Mouse (Mus musculus): ENCODE results near the gene Mrpl23. TPM values are rescaled to one million over a fixed set of nuclear protein-coding genes. Genes with fewer than 3 reads are reported as not detected.

The Mrpl23 gene
- 1 to 10 TPM; 1.0 to 5.1 (median 3.1) TPM for total RNA-seq (2022)

DNA sequence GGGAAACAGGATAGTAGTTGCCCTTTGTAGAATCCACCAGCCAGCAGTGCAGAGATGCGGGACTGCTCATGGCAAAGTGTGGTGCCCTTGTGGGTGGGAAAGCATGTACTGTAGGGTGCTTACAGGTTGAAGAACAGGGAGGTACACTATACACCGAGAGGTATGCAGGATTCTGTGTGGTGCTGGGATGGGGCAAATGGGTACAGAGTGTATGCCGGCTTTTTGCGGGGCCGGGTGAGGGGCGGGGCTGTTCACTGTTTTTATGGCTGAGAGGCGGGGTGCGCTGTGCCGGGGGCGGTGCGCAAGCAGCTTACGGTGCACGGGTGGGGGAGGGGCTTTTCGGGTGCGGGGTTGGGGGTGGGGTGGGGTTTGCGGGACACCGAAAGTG lies at the start of gene Mrpl23:
Gene Mrpl23 (plus strand): TSS at position 16 of the 388 bp plus-strand sequence.
- no peak for DNase-seq (ENCODE audit: low spot score in 2 of 2)

DNA sequence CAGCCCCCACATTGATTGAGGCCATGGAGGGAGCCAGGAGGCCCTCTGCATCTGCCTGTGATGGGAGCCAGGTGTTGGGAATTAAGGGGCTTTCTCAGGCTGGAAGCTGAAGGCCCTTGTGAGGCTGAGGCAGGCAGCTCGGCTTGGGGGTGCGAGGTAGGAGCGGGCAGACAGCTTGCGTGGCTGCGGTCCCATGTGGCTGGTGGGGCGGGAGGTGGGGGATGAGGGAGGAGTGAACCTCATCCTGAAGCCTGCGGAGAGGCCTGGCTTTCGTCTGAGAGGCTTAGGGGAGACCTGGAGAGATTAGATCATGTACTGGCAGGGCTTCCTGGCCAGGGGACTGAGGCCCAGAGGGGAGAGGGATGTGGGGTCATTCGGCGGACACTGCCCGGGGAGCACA lies 49.4 kb upstream of the Mrpl23 start:
- no peak for DNase-seq (ENCODE audit: low spot score in 2 of 2)

DNA sequence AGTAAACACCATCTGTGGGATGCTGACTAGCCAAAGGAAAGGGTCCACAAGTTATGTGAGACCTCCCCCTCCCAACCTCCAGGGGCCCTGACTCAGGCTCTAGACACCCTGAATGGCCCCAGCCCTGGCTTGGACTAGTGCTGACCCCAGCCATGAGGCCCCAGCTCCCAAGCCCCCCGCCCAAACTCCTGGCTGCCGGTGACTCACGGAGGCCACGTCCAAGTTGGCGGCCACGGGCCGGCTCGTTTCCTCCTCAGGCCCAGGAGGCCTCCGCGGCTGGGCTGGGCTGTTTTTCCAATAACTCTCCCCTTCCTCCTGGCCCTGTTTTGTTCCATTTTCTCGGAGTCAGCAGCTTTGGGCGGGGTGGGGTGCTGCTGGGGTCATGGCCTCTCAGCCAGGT lies 47.7 kb upstream of the Mrpl23 start:
- DNase-seq (ENCODE audit: low spot score in 2 of 2), result peak in 1 of 2 experiments; percentile 81

DNA sequence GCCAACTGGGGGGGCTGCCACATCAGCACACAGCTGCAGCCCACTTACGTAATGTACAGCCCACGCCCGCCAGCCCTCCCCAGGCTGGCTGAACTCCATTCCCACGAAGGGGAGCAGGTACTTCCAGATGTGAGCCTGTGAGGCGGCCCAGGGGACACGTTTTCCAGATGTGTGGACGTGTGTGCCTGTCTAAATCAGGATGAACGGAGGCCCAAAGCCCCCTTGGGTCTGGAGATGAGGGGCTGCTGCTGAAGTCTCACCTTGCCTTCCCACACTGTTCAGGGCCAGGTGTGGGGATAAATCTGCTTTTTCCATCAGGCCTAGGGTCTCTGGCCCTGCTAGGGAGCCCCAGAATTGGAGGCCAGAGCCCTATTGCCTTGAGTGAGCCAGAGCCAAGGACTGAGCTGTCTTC lies 45.7 kb upstream of the Mrpl23 start:
- peak in 1 of 2 experiments; percentile 63 for DNase-seq (ENCODE audit: low spot score in 2 of 2)

DNA sequence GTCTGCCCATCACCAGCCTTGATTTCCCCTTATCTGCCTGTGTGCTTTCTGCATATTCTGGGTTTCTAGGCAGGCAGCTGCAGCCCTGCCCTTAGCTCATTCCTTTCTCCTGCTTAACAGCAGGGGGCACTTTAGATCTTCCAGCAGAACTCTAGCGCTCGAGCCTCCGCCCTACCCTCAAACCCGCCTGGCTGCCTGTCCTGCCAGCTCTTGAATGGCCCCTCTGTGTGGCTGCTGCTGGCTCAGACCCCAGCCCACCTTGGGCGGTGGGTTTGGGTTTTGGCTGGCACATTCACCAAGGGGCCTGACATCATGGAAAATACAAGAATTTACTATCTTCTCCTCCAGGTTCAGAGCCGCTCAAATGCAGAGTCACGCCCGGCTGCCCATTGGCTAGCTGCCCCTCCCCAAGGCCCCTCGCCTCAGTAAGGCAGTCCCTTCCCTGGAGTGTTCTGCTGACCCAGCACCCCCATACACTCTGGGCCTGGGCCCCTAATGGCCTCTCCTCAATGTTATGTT lies 45.1 kb upstream of the Mrpl23 start:
- peak in 1 of 2 experiments; percentile 62 for DNase-seq (ENCODE audit: low spot score in 2 of 2)

DNA sequence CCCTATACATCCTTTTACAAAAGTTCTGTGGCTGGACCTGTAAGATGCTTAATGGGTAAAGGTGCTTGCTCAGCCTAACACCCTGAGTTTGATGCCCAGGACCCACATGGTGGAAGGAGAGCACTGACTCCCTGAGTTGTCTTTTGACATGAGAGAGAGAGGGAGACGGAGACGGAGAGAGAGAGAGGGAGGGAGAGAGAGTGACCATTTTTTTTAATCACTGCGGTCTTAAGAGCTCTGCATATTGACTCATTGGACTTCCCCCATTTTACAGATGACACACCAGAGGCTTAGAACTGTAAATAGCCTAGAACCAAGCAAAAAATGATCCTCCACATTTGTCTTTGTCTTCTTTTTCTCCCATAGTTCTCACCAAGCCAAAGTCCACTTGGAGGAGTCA lies 44.4 kb upstream of the Mrpl23 start:
- no peak for DNase-seq (ENCODE audit: low spot score in 2 of 2)

DNA sequence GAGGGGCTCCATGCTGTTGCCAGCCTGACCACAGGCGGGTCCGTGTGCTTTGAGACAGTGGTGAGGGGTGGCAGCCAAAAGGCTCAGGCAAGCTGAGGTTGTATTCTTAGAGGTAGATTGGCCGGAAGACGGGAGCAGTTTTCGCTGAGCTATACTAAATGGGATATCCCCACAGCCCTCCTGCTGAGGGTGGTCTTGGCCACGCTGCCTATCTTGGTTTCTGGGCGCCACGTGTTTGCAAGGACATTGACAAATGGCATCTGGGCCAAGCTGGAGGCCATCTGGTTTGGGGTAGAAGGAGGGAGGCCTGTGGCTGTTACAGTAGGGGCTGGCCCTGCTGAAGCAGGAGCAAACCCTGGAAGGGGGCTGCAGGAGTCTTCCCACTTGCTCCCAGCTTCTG lies 39.0 kb upstream of the Mrpl23 start:
- DNase-seq (ENCODE audit: low spot score in 2 of 2), result peak in 1 of 2 experiments; percentile 73

DNA sequence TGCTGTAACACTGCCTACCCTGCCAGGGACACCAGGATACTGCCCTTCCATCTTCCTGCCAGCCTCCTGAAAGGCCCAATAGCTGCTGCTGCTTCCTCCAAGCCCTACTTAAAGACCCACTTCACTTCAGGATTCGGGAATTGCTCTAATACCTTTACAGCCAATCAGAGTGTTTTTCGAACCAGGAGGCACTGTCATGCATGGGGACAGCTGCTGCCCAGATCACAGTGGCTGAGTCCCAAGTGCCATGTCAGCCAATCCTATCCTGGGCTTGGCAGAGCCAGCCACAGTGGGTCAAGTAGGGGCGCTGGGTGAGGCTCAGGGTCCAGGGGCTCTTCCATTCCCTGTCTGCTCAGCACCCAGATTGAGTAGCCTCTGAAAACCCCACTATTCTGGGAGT lies 36.3 kb upstream of the Mrpl23 start:
- DNase-seq (ENCODE audit: low spot score in 2 of 2), result peak; percentile 78 to 86

DNA sequence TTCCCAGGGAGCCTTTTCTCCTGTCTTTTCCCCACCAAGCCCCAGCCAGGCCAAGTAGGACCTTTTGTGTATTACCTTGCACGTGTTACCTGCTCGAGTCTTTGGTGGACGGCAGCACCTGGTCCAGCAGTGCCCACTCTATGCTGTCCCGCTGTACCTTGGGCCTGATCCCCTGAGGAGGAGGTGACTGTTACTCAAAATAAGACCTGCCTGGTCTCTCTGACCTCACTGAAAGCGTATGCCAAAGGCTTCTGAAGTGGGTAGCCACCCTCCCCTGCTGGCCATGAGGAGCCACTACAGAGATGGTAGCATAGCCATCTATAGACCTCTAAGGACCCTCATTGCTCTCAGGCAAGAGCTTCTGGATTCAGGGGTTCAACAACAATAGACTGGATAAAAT lies 35.7 kb upstream of the Mrpl23 start:
- peak; percentile 60 to 66 for DNase-seq (ENCODE audit: low spot score in 2 of 2)

DNA sequence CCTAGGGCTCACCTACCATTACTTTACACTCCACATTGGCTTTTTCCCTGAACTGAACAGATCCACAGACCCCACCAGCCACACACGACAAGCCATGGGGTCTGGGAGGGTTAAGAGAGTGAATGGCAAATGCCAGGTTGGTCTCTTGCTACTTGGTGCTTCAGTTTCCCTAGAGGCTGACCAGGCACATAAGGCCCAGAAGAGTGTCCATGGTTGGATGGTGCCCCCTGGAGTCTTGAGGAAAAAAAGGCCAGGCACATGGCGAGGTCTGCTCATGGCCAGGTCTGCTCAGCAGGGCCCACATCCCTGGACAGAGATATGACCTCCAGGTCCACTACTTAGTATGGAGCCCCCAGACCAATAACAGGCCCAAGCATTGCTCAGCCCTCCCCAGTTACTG lies 34.7 kb upstream of the Mrpl23 start:
- peak; percentile 66 to 82 for DNase-seq (ENCODE audit: low spot score in 2 of 2)

DNA sequence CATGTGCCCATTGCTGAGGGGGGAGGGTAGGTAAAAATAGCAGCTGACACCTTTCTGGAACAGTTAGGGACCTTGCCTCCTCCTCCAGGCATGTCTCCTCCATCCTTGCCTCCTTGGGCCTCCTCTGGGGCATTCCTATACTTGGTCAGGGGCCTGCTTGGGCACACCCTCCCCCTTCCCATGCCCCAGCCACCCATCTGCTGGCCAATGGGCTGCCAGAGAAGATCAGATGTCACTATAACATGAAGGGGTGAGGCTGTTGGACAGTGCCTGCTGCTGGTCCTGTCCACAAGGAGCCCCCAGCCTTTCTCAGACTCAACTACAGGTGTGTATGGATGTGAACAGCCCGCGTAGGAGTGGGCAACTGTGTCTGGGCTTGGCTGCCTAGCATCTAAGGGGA lies 33.9 kb upstream of the Mrpl23 start, which contains the start of gene Tnnt3:
Gene Tnnt3 (plus strand): TSS at position 262 of the 400 bp plus-strand sequence.
- peak; percentile 77 to 89 for DNase-seq (ENCODE audit: low spot score in 2 of 2)

DNA sequence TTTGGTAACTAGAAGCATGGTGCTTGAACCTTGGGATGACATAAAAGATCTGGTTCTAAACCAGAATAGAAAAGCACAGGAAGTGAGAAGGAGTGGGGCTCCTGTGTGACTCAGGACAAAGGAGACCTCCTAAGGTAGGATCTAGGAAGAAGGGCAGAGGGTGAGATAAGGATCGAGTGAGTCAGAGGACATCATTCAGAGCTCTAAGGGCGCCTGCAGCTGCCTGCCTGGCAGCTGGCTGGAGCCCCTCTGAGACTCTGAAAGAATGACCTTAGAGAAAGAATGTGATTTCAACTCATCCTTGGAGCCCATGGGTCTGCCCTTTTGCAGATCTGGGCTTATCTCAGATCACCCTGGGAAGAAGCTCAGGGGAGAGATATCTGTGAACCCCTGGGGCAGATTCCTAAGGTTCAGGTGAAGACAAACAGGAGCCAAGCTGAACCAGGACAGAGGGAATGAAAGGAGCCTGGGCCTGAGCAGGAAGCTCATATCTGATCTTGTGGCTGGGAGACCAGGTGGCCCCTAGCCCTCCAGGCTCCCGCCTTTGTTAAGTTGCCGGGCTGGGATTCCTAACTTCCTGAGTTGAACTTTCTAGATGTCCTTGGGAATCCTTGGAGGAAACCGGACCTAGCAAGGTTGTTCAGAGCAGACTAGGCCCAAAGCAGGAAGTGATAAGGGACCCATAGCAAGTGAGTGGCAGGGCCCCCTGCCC lies 33.3 kb upstream of the Mrpl23 start:
- no peak for DNase-seq (ENCODE audit: low spot score in 2 of 2)

DNA sequence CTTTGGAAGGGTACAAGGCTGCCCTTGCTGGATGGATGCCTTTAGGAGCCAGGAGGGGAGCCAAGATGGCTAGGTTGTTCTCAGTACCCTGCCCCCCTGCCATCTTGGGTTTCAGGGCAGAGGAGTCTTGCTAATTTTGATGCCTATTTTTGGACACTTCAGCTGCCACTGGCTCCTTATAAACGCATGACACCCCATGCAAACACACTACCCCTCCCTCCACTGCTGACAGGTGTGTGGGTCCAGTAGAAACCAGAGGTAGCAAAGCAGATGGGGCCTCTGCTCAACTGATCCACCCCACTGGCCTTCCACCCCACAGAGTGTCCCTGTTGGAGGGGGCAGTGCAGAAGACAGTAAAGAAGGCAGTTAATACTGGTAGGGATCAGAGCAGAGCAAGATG lies 32.5 kb upstream of the Mrpl23 start:
- DNase-seq (ENCODE audit: low spot score in 2 of 2), result peak; percentile 66 to 82

DNA sequence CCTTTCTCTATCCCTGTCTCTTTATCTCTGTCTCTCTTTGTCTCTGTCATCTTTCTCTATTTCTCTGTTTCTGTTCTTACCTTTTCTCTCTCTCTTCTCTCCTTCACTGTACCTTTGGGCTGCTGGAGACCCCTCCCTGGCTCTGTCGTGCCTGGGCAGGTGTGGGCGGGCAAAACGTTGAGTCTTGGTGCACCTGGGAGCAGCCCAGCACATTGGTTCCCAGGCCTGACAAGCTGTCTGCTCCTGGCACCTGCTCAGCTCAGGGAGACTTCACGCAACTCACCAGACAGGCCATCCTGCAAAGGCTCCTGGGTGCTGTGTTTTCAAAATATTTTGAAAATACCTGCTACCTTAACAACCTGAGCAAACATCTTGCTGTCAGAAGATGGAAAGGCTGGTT lies 29.3 kb upstream of the Mrpl23 start:
- DNase-seq (ENCODE audit: low spot score in 2 of 2), result no peak

DNA sequence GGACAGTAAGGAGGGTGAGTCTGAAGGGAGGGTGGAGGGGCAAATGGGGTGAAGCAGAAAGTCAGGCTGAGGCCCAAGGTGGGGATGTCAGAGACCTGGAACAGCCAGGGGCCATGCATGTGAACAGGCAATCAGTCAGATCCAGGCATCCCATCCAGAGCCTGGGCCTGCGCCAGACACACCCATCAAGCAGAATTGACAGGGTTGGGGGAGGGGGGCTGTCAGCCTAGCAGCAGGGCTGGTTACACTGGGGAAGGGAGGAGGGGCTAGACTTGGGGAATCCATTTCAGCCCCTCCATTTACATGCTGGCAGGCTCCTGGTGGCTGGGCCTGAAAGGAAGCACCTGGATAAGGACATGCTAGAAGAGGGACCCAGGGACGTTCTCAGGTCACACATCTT lies 26.5 kb upstream of the Mrpl23 start:
- peak in 1 of 2 experiments; percentile 70 for DNase-seq (ENCODE audit: low spot score in 2 of 2)

DNA sequence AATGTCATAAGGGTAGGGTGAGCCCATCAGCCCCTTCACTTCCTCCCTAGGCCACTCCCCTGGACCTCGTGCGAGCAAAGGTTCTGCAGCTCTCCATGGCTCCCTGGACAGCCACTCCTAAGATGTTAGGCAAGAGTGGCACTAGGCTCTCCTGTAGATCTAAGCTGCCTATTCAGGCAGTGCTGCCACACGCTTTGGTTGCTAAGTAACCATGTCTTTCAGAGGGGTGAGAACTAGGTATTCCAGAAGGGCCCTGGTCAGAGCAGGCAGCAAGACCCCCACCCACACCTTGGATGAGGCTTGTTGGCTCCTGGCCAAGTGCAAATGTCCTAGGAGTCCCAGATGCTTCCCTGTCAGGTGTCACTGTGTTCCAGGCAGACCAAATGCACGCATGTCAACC lies 26.0 kb upstream of the Mrpl23 start:
- DNase-seq (ENCODE audit: low spot score in 2 of 2), result no peak

DNA sequence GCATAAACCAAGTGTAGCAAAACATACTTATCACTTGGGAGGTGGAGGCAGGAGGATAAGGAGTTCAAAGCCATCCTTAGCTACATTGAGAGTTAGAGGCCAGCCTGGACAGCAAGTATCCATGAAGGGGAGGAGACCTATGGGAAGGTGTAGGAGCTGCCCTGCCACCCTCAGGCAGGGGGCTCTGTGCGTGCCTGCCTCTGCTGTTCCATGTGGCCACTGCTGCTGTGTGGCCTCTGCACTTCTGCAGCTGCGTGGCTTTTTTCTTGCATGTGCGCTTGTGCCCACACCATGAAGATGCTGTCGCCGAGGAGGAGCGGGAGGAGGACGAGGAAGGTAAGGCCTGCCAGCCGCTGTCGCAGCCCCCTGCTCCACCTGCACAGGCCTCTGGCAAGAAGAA lies 25.0 kb upstream of the Mrpl23 start:
- no peak for DNase-seq (ENCODE audit: low spot score in 2 of 2)

DNA sequence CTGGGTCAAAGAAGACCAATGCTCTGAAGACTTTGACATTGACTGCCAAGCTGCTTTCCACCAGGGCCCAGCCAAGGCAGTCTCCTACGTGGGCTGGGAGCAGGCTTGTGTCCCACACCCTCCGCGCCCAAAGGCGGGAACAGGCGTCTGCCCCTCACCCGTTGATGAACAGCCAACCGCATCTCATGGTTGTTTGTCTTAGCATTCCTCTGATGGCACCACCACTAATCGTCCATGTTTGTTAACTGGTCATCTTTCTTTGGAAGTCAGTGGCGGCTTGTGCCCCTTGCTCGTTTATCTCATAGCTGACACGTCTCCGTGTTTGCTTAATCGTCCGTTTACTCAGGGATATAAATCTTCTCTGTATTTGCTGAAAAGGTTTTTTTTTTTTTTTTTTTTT lies 23.0 kb upstream of the Mrpl23 start:
- DNase-seq (ENCODE audit: low spot score in 2 of 2), result no peak

DNA sequence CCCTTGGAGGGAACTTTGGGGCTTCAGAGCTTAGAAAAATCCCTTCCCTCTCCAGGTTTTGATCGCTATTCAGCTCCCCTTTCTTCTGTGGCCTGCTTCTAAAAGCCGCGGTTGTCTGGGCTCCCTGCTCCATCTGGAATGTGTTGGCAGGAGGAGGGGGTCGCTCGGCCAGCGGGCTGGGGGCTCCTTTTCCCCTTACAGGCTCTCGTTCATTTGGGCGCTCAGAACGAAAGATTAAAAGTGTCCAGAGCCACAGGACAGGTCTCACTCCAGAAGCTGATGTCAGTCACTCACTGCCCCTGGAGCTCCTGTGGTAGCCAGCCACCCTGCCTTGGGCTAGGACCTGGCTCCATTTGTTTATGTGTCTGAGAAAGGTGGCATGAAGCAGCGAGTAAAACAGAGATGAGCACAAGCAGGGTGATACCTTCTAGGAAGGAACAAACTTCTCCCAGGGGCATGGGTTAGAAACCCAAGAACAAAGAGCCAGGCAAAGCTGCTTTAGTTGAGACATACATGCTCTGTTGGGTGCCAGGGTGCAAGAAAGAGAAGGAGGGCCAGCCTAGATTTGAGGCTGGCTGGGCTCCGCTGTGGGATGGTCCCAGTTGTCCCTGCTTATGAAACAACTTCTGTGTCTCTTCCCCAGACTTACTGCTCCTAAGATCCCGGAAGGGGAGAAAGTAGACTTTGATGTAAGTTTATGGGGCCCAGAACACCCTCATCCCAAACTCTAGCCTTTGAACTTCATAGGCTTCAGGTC lies 22.3 kb upstream of the Mrpl23 start:
- no peak for DNase-seq (ENCODE audit: low spot score in 2 of 2)

DNA sequence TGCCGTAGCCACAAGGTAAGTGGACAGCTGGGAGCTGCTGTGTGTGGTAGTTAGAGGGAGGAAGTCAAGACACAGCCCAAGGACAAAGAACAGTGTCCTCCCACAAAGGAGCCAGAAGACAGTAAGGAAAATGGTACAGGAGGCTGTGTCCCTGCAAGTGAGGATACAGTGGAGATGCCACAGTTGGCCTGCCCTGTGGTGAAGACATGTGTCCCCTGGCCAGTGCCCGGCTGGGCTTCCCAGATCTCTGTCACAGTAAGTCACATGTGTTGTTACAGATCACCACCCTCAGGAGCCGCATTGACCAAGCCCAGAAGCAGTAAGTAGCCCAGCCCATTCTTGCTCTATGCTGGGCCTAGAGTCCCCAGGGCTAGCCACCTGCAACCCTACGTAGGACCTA lies 18.4 kb upstream of the Mrpl23 start:
- no peak for DNase-seq (ENCODE audit: low spot score in 2 of 2)

DNA sequence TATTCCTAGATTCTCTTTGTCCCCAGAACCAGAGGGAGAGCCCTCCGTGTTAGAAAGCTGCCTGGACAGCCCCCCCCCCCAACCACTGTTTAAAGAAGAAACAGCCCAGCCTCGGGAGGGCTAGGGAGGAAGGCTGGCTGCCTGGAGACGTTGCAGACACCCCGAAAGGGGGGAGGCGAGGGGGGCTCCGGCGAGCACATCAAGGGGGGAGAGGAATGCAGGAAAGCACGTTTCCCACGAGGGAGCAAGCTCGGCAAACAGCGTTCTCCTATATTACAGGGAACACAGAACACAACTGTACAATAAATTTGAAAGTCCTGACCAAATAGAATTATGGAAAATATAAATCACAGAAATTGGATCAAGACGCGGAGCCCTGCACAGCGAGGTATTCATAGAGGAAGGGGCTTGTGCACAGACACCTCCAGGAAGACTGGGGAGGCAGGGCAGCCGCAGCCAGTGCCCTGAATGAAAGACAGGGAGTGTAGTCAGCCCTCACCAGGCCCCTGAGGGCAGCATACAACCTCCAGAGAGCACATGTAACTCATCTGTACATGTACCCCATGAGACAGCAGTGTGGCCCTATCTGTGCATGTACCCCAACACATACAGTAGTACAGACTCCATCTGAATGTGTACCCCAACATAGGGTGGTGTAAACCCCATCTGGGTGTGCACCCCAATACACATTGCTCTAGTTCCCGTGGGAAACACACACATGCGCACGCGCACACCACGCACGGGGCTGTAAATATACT lies 16.1 kb upstream of the Mrpl23 start:
- DNase-seq (ENCODE audit: low spot score in 2 of 2), result no peak

DNA sequence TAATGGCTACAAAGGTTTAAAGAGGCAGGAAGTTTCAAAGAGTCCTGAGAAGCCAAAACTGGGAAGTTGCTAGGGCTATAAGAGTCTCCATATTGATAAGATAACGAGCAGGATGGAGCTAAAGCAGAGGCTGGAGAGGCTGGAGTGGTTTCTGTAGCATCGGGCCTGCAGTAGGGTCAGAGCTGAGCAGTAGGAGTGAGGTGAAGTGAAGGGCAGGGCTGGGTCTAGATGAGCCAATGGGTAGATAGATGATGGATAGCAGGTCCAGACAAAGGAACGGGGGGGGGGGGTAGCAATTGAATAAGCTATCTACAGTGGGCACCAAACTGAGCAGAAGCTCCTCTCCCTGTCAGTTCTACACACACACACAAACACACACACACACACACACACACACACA lies 15.0 kb upstream of the Mrpl23 start:
- DNase-seq (ENCODE audit: low spot score in 2 of 2), result no peak

Data from gastrocnemius, adult 8-10 months (tissue).